Mouse (Mus musculus): ENCODE data around the gene D430041D05Rik. TPM values are rescaled to one million over a fixed set of nuclear protein-coding genes. Genes with fewer than 3 reads are reported as not detected.
A peak's percentile ranks its signal among the peaks of the same experiment; 100 is the strongest.

D430041D05Rik gene
- total RNA-seq, 2 experiments from 2014 or later, result 120 to 121 TPM

DNA sequence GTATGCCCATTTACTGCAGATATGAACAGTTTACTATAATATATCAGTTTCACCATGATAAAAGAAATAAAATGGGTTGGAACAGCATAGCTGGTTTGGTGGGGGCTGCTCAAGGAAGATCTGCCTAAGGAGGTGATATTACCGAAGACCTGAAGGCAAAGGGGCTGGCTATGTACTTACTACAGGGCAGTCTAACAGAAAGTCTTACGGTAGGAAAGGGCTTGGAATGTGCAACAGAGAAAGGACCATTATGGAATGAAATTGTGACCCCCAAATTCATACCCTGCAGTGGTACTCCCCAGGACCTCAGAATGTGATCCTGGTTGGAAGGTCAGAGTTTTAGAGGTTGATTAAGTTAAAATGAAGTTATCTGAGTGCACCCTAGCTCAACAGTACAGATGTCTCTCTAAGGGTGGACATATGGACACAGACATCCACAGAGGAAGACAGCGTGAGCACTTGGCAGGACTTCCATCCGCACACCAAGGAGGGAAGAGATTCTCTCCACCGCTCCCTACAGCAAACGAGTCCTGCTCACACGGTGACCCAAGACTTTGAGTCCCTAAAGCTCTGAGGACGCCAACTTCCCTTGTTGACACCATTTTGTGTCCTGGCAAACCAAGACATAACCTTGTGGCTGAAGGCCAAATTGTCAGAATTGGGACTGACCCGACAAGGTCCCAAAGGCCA, 235.2 kb downstream of the D430041D05Rik start:
- no peak for DNase-seq (ENCODE audit: low spot score in 2 of 2)
- intact Hi-C loops (cut with DNase I), result no loop called here

GRCm38 (mm10) chr2:104173431-104173830, 237.4 kb downstream of the D430041D05Rik start:
- intact Hi-C loops (cut with DNase I), result no loop called here
- no peak for DNase-seq (ENCODE audit: low spot score in 2 of 2)

DNA sequence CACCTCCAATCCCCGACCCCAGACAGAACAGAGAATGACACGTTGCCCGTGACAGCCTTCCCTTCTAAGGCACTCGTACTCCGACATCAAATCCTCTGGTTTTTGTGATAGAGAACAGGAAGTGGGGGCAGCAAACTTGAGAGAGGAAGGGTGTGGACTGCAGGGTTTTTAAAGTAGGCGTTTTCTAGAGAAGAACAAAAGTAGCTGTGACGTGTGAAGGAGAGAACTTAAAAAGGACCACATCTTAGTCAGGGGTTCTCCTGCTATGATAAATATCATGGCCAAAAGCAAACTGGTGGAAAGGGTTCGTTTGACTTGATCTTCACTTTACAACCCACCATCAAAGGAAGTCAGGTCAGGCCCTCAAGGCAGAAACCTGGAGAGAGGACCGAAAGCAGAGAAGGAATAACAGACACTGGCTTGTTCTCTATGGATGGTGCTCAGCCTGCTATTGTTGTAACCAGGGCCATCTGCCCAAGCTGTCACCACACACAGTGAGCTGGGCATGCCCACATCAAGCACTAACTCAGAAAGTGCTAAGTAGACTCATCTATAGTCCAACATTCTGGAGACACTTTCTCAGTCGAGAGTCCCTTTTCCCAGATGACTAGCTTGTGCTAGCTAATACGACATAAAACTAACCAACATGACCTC, 238.0 kb downstream of the D430041D05Rik start:
- peak in 1 of 2 experiments; percentile 32 for DNase-seq (ENCODE audit: low spot score in 2 of 2)
- intact Hi-C loops (cut with DNase I), result no loop called here

DNA sequence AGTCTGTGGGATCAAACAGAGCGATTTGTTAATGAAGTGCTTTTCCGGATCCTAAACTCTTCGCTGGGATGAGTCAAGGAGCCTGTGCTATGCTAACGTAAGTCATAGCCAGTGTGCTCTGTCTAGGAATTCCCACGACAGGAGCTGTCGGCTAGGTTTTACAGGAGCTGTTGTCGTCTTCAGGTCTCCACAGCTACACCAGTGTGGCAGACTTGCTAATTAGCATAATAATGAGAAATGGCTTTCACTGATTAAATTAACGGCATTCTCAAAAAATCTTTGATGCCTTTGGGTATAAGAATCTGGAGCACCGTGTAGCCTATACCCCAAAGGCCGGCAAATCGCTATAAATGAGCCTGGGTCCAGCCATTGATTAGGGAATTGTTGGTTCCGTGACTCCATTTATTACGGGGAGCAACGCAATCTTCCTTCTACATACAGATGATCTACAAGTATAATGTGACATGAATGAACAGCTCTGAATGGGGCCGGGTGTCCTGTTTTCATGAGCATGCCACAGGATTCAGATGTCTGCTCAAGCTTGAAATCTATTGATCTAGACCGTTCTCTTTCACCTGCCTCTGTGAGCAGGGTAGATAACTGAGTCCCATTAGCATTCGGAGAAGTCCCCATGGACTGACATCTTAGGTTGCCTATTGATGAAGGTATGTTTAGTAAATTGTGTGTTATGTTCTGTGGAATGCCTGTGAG, 242.5 kb downstream of the D430041D05Rik start:
- intact Hi-C loops (cut with DNase I), result no loop called here
- no peak for DNase-seq (ENCODE audit: low spot score in 2 of 2)

DNA sequence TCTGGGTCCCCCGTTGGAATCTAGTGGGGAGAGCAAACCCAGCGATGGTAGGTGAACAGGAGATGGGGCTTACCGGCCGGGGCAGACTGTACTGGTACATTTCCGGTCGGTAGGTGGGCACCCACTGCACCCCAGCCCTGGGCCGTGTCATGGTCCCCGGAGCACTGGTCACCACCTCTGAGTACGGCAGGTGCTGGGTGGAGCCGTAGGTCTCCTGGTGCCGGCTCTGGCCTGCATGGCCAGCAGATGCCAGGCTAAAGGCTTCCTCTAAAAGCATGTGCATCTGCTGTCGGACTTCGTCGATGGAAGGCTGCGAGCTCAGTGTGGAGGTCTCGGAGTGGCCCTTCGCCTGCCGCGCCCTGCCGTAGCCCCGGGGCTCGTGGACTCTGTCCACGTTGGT, 243.0 kb downstream of the D430041D05Rik start:
- intact Hi-C loops (cut with DNase I), result no loop called here
- DNase-seq (ENCODE audit: low spot score in 2 of 2), result no peak

GRCm38 (mm10) chr2:104165631-104166030, 245.2 kb downstream of the D430041D05Rik start:
- intact Hi-C loops (cut with DNase I), result no loop called here
- DNase-seq (ENCODE audit: low spot score in 2 of 2), result no peak

- no peak for DNase-seq (ENCODE audit: low spot score in 2 of 2)
- intact Hi-C loops (cut with DNase I), result no loop called here
Measured at GRCm38 (mm10) chr2:104163978-104164487, 246.8 kb downstream of the D430041D05Rik start.

DNA sequence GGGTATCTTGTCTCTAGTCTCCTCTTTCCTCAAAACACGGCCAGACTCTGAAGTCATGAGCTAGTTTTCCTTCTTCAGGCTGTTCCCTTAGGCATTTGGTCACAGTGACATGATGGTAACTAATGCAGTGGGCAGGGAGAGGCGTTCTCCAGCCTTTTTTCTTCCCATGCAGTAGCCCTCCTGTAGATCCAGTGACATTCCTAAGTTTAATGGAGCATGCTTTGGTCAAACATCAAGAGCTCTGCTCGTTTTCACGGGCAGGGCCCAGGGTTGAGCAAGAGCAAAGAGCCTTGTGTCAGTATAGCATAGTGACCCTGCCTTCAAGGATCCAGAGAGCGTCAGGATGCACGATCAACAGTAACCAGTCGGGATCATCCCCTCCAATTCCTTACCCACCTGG, 247.4 kb downstream of the D430041D05Rik start:
- no peak for DNase-seq (ENCODE audit: low spot score in 2 of 2)
- intact Hi-C loops (cut with DNase I), result no loop called here

- intact Hi-C loops (cut with DNase I), result no loop called here
- DNase-seq (ENCODE audit: low spot score in 2 of 2), result no peak
Measured at GRCm38 (mm10) chr2:104157831-104158230, 253.0 kb downstream of the D430041D05Rik start.

- intact Hi-C loops (cut with DNase I), result no loop called here
- no peak for DNase-seq (ENCODE audit: low spot score in 2 of 2)
Measured at GRCm38 (mm10) chr2:104153876-104154275, 256.9 kb downstream of the D430041D05Rik start.

- intact Hi-C loops (cut with DNase I), result no loop called here
Measured at GRCm38 (mm10) chr2:104153345-104153744, 257.5 kb downstream of the D430041D05Rik start.

GRCm38 (mm10) chr2:104150608-104151397, 260.0 kb downstream of the D430041D05Rik start:
- intact Hi-C loops (cut with DNase I), result no loop called here
- no peak for DNase-seq (ENCODE audit: low spot score in 2 of 2)

More at GRCm38 (mm10) chr2:104153345-104153744, 257.5 kb downstream of the D430041D05Rik start:
- no peak for DNase-seq (ENCODE audit: low spot score in 2 of 2)

- intact Hi-C loops (cut with DNase I), result no loop called here
- no peak for DNase-seq (ENCODE audit: low spot score in 2 of 2)
Measured at GRCm38 (mm10) chr2:104147910-104148561, 262.8 kb downstream of the D430041D05Rik start.

GRCm38 (mm10) chr2:104145983-104146382, 264.8 kb downstream of the D430041D05Rik start:
- intact Hi-C loops (cut with DNase I), result no loop called here

DNA sequence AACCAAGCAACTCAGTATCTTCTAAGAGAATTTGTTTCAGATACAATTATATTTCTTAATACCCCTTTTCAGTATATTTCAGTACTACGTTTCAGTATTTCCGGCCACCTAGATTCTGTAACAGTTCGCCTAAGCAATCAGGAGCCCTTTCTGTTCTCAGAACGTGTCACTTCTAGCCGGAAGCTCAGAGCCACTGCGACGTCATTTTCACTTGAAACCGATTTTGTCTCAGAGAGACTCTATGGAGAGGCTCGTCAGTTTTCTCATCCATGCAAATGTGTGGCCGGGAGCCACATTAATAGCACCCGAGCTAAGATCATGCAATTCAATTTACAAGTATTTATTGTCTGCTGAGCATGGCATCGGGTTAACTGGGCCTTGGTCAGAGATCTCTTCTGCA, 266.8 kb downstream of the D430041D05Rik start:
- intact Hi-C loops (cut with DNase I), result no loop called here

More at GRCm38 (mm10) chr2:104145983-104146382, 264.8 kb downstream of the D430041D05Rik start:
- peak; percentile 30 for DNase-seq (ENCODE audit: low spot score in 2 of 2)

GRCm38 (mm10) chr2:104142140-104142539, 268.7 kb downstream of the D430041D05Rik start:
- no peak for DNase-seq (ENCODE audit: low spot score in 2 of 2)
- intact Hi-C loops (cut with DNase I), result no loop called here

More for the DNA sequence above, 266.8 kb downstream of the D430041D05Rik start:
- no peak for DNase-seq (ENCODE audit: low spot score in 2 of 2)

DNA sequence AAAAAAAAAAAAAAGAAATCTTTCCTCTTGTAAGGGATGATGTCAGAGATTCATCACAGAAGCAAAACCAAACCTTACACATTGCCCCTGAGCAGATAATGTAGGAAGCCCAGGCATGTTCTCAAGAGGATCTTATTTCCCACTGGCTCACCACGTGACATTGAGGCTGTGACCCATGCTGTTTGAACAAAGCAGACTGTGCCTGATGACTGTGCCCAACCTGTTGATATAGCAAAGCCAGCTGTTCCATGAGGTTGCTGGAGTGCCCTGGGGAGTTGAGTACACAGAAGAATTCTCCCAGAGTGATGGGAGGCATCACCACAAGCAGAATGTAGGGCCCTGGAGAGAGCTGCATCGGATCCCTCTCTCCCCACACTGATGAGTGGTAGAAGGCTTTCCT, 274.9 kb downstream of the D430041D05Rik start:
- no peak for DNase-seq (ENCODE audit: low spot score in 2 of 2)
- intact Hi-C loops (cut with DNase I), result loop anchor here (2.0 to 10.0 kb wide), 2 partner anchors 199 to 287 kb away; no protein-coding TSS in a partner anchor

DNA sequence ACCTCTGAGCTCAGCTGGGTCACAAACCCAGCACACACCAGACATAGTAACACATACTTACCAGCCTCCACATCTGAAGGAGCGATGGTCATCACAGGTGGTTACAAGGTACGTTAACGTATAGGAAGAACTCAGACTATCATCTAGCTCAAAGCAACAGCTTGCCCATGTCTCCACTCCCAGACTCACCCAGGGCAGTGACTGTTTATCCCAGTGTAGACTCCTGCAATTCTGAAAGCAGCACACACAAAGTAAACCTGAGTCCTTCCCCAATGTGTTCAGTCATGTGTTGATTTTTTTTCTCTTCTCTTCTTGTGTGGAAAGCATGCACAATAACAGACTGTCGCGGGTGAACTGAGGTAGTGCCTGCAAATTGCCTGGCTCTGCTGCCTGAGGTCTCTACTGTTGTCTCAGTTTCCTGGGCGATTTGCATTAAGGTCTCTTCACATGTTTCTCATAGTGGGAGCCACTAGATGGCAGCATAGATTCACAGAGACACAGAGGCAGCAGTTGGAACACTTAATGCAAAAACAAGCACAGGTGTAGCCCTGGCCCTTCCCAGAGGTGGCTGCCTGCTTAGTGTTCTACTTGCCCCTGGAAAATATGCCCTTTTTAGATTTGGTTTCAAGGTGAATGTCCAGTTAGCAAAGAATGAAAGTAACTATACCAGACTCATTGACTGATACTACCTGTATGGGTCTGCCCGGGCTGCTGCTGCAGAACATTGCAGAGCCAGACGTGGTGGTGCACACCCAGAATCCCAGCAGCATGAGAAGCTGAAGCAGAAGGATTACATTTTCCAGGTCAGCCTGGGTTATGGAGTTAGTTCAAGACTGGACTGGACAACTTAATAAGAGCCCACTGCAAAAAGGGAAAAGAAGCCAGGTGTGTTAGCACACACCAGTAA, 276.4 kb downstream of the D430041D05Rik start:
- intact Hi-C loops (cut with DNase I), result loop anchor here (2.0 to 10.0 kb wide), 3 partner anchors 200 to 448 kb away; no protein-coding TSS in a partner anchor
- peak; percentile 52 to 65 for DNase-seq (ENCODE audit: low spot score in 2 of 2)

All from left cerebral cortex, postnatal 36 days (tissue).